Mouse (Mus musculus) liver, adult 2 months (tissue): Measurements from ENCODE around the gene Orm3.

Source experiments
- CTCF ChIP-seq: fragments of 200-500 bp; IDR thresholded peaks from 2 replicates; pipeline ENCODE4 v1.5.1; 2011; ENCODE audit warnings: low read depth, low read length, control low read depth
- POLR2A ChIP-seq: fragments of 200-500 bp; IDR thresholded peaks from 2 replicates; pipeline ENCODE4 v1.6.1; 2011; ENCODE audit warnings: low read length, control low read depth; ENCODE audit not compliant: insufficient read depth; ENCODE audit errors: extremely low read depth

DNA sequence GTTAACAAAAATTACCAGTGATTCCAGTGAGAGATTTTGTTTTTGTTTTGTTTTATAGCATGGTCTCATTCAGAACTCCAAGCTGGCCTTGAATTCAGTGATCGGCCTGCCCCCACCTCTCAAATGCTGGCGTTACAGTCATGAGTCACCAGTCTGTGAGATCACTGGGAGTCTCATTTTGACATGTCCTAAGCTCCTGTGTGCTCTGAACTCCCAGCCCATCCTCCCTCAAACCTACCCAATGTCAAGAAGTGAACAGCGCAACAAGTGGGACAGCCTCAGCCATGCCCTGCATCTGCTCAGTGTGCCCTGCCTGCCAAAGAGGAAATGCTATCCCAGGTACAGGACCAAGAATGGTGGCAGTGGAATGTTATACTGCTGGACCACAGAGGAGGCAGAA, 29.3 kb downstream of the Orm3 start:
- no peak for TF ChIP-seq CTCF
- no peak for TF ChIP-seq POLR2A
